In genomic region chr6:126213330-126213729, GRCm38 (mm10) we compare ENCODE assay signal across 18 mouse cellular contexts. TPM values are rescaled to one million over a fixed set of nuclear protein-coding genes. Genes with fewer than 3 reads are reported as not detected.
"Had no signal": no experiment of that assay in that cellular context is flagged by ENCODE, and none has a peak within 500 bp of the region (broad histone marks: within the 10 kb centered on the region; RNA-seq: fewer than 3 reads in every experiment).

No protein-coding gene starts in this region.

- H3K27me3 ChIP-seq: neural tube, embryonic 12.5 days; neural tube, embryonic 13.5 days; neural tube, embryonic 15.5 days; stomach, embryonic 15.5 days had no signal

- H3K4me3 ChIP-seq: neural tube, embryonic 12.5 days; neural tube, embryonic 13.5 days; neural tube, embryonic 15.5 days; stomach, embryonic 15.5 days had no signal

- H3K4me2 ChIP-seq: neural tube, embryonic 12.5 days; neural tube, embryonic 13.5 days; neural tube, embryonic 15.5 days; stomach, embryonic 15.5 days had no signal

- H3K9me3 ChIP-seq: neural tube, embryonic 12.5 days; neural tube, embryonic 13.5 days; neural tube, embryonic 15.5 days; stomach, embryonic 15.5 days had no signal

- H3K36me3 ChIP-seq: neural tube, embryonic 12.5 days; neural tube, embryonic 13.5 days; neural tube, embryonic 15.5 days; stomach, embryonic 15.5 days had no signal

- H3K9ac ChIP-seq: neural tube, embryonic 12.5 days; neural tube, embryonic 13.5 days; neural tube, embryonic 15.5 days; stomach, embryonic 15.5 days had no signal

- H3K27ac ChIP-seq: neural tube, embryonic 12.5 days; neural tube, embryonic 13.5 days; neural tube, embryonic 15.5 days; stomach, embryonic 15.5 days; stomach, postnatal 0 days had no signal

- DNase-seq: retina, postnatal 1 day; right cerebral cortex, adult 18-20 months; right cerebral cortex, postnatal 14 days; right cerebral cortex, postnatal 25 days; right cerebral cortex, postnatal 4 days; spleen, adult 18-20 months; thymus, adult 18-20 months; thymus, adult 2 months; thymus, postnatal 14 days; thymus, postnatal 25 days; thymus, postnatal 36 days; thymus, postnatal 4 days had no signal

- H3K4me1 ChIP-seq: neural tube, embryonic 12.5 days; neural tube, embryonic 13.5 days; neural tube, embryonic 15.5 days; stomach, embryonic 15.5 days had no signal

RNA-seq across cellular contexts. Expression of gene Ntf3, which starts 46.6 kb away (rescaled TPM):
- total RNA-seq: neutrophil, adult 5-6 weeks had no signal
